Mouse (Mus musculus) liver, adult 2 months (tissue): Measurements from ENCODE around the gene Pld1. TPM values are rescaled to one million over a fixed set of nuclear protein-coding genes. Genes with fewer than 3 reads are reported as not detected.

Source experiments
- DNase-seq: peaks from one replicate; pipeline ENCODE4 v3.0.0-alpha.2; 2011; ENCODE audit warnings: low read depth, low spot score; ENCODE audit errors: extremely low read depth
- H3K27ac ChIP-seq: fragments of 200-500 bp; replicated peaks from 2 replicates; pipeline ENCODE4 v1.5.1; 2012; ENCODE audit warnings: low read depth, mild to moderate bottlenecking, control low read depth, inconsistent platforms, low read length; ENCODE audit not compliant: insufficient read depth
- H3K27me3 ChIP-seq: fragments of 200-500 bp; 2 replicates; pipeline ENCODE4 v1.6.1; 2012; ENCODE audit warnings: mild to moderate bottlenecking, moderate library complexity, low read length, inconsistent platforms; ENCODE audit not compliant: control insufficient read depth, insufficient read depth
- H3K36me3 ChIP-seq: fragments of 200-500 bp; 2 replicates; pipeline ENCODE4 v1.6.1; 2012; ENCODE audit warnings: low read length, inconsistent platforms; ENCODE audit not compliant: control insufficient read depth, insufficient read depth
- H3K4me1 ChIP-seq: fragments of 200-500 bp; 2 replicates; pipeline ENCODE4 v1.6.1; 2011; ENCODE audit warnings: low read length; ENCODE audit not compliant: control insufficient read depth, insufficient read depth
- H3K4me3 ChIP-seq: fragments of 200-500 bp; 2 replicates; pipeline ENCODE4 v1.5.1; 2011; ENCODE audit warnings: low read depth, mild to moderate bottlenecking, control low read depth, low read length, moderate library complexity; ENCODE audit not compliant: insufficient read depth
- H3K79me2 ChIP-seq: fragments of 200-500 bp; 2 replicates; pipeline ENCODE4 v1.6.1; 2012; ENCODE audit warnings: inconsistent platforms, mild to moderate bottlenecking, low read length, moderate library complexity; ENCODE audit not compliant: control insufficient read depth, insufficient read depth
- H3K9ac ChIP-seq: fragments of 200-500 bp; 2 replicates; pipeline ENCODE4 v1.6.1; 2012; ENCODE audit warnings: low read depth, mild to moderate bottlenecking, control low read depth, inconsistent platforms, low read length
- CTCF ChIP-seq: fragments of 200-500 bp; IDR thresholded peaks from 2 replicates; pipeline ENCODE4 v1.5.1; 2011; ENCODE audit warnings: low read depth, low read length, control low read depth
- POLR2A ChIP-seq: fragments of 200-500 bp; IDR thresholded peaks from 2 replicates; pipeline ENCODE4 v1.6.1; 2011; ENCODE audit warnings: low read length, control low read depth; ENCODE audit not compliant: insufficient read depth; ENCODE audit errors: extremely low read depth
- WGBS: fragments of 180-500 bp; shearing (Covaris S2); methylation state at CpG from one replicate; pipeline ENCODE4 v1.1.7; 2018; 5-methylcytosine and 5-hydroxymethylcytosine counted together
- polyA plus RNA-seq: library from polyadenylated mRNA; depleted of rRNA; stranded (reverse); fragments of >200 nt; gene quantifications from 2 replicates; pipeline ENCODE4 v1.2.3, GENCODE M21; 2012; rRNA removed
- total RNA-seq: library from RNA; depleted of rRNA; stranded (reverse); fragments of >200 nt; gene quantifications from 2 replicates; pipeline ENCODE4 v1.2.3, GENCODE M21; 2014; rRNA removed

The Pld1 gene
- total RNA-seq (8.4 and 11.3 TPM in 2 replicates), polyA plus RNA-seq (1.7 and 1.9 TPM in 2 replicates)

DNA sequence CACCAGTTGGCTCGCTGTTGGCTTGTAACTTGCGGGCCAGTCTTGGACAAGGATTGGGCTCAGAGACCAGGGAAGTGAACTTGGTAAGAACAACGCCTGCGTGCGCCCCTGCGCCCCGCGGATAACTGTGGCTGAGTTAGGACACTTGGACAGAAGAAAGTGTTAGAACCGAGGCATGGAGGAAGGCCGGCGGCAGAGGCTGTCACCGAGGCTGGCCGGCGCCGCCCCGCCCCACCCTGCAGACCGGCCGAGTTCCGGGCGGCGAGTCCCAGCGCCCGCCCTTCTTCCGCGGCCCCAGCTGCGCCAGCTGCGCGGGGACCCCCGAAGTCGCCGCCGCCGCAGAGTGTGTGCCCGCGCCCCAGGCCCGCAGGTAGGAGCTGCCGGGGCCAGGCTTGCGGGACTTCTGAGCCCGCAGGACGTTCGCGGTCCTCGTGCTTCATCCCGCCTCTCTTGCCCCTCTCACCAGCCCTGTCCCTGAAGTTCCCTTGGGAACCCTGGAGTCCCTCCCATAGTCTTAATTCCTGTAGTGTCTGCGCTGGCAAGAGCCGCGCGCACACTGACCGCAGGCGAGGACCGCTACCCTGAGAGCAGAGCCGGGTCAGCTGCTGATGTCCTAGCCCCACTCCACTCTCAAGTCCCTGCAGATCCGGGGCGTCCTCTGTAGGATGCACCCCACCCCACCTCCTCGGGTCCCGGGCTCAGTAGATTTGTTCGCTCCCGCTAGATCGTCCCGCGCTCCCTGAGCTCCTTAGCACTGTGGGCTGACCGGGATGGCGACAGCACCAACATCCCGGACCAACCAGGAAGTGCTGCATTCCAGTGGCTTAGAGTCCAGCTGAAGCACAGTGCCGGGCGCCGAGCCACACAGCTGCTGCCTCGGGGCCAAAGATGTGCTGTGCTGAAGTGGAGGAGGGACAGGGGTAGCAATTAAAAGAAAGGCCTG lies at the start of gene Pld1:
TSS of gene Pld1 (plus strand) at position 315 of the 943 bp plus-strand sequence.
- Histone ChIP-seq H3K9ac (peak within 1 kb of the TSS; percentile 78), H3K4me1 (no peaks in the 10 kb centered on the region; the same call in 1 of the 2 replicates), H3K27me3 (no peaks in the 10 kb centered on the region), H3K36me3 (no peaks in the 10 kb centered on the region), H3K79me2 (no peaks in the 10 kb centered on the region), H3K27ac (peak within 1 kb of the TSS; percentile 64), H3K4me3 (peak within 1 kb of the TSS; percentile 92)
- peak; percentile 55 for DNase-seq
- under 1% methylated on average over 68 of the region's 68 CpGs for WGBS
- 0 out of 2 replicates have a peak, but pooled peaks have one; percentile 4 for TF ChIP-seq POLR2A
- no peak for TF ChIP-seq CTCF

DNA sequence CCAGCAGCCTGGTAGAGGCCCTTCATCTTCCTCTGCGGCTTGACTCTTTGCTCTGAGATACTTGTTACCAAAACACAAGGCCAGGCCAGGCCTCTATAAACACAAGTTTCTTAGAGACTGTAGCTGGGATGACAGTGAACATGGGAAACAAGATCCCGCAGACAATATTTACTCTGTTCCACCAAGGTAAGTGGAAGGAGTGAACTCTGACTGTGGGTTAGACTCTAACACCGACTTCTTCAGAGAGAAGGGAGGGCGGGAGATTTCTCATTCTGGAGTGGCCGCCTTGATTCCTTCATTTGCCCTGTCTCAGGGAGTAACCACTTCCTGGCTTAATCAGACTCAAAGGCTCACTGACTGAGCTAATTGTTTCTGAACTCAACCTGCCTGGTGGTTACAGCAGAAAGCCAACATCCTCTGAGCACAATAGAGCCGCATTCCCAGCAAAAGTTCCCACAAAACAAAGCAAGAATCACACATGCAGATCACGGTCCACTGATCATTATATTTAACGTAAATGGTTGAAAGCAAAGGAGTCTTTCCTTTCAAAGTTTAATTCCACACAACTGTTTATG lies 42.1 kb upstream of the Pld1 start, which contains the start of gene Tmem212:
TSS of gene Tmem212 (minus strand) at position 51 of the 575 bp plus-strand sequence.
- no peaks in the 10 kb centered on the region for H3K79me2 ChIP-seq
- H3K27ac ChIP-seq, result no peak within 1 kb of the TSS
- TF ChIP-seq CTCF (no peak), POLR2A (no peak)
- H3K4me1 ChIP-seq, result peaks cover 14% of the 10 kb centered on the region
- no peak within 1 kb of the TSS for H3K4me3 ChIP-seq
- H3K27me3 ChIP-seq, result no peaks in the 10 kb centered on the region
- H3K9ac ChIP-seq, result no peak within 1 kb of the TSS
- no peaks in the 10 kb centered on the region for H3K36me3 ChIP-seq
- 85% methylated on average over 8 of the region's 8 CpGs for WGBS
- DNase-seq, result no peak

DNA sequence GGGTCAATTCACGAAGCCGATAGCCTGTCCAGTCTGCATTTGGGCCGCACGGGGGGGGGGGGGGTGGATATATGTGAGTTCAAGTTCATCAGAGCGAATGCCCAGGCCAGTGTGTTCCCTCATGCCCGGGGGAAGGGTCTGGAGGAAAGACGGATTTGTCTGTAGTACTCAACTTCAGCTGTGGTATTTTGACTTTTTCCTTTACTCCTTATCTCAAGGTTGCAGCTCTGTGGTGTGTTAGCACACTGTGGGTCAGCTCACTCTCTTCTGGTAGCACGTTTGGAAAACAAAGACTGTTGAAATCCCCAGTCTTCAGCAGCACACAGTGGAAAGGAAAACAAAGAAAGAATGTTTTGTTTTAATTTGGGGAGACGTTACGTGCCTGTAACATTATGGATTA lies 40.3 kb upstream of the Pld1 start:
- no peaks in the 10 kb centered on the region for H3K79me2 ChIP-seq
- no peak overlapping the region for H3K9ac ChIP-seq
- H3K36me3 ChIP-seq, result no peaks in the 10 kb centered on the region
- no peak overlapping the region for H3K4me3 ChIP-seq
- no peak for TF ChIP-seq POLR2A
- no peak for TF ChIP-seq CTCF
- H3K4me1 ChIP-seq, result peaks cover 14% of the 10 kb centered on the region
- H3K27me3 ChIP-seq, result no peaks in the 10 kb centered on the region
- WGBS, result 48% methylated on average over 10 of the region's 10 CpGs
- no peak overlapping the region for H3K27ac ChIP-seq
- DNase-seq, result no peak

DNA sequence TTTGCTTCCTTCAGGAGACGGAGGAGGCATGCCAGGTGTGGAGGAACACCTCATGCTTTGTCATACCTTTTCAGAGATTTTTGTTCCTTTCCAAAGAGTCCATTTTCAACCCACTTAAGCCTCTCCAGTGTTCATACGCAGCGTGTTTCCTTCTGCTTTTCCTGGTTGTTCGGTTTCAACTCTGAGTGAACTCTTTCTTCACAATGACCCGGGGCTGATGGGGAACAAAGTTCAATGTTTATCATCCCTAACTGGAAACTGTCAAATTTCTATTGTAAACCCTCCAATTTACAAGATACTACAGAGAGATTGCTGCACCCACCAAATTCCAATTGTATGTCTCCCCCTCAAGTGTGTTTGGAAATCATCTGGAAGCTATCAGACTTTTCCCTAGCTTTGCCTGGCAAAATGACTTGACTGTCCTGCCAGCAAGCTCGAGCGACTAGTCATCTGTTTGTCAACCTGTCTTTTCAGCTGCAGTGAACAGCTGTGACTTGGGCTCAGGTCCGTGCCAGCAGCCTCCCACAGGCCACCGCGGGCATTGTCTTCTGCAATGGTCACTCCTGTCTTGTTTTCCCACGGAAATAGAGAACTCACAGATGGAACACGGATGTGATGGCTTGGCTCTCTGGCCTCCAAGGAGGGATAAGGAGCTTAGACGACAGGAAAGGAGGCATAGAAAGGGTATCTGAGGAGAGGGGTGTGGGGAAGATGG lies 39.3 kb upstream of the Pld1 start:
- peak; percentile 85 for DNase-seq

DNA sequence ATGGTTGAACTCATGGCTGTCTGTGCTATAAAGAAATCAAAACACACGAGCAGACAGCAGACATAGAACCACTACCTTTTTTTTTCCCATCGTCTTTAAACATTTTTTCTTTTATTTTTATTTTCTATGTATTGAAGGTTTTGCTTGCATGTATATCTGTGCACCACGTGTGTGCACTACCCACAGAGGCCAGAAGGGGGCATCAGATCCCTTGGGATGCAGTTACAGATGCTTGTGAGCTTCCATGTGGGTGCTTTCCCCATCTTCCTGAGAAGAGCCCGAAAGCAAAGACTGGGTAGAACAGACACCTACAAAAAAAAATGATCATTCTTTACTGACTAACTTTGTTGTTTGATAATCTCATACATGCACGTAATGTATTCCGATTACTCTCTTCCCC lies 36.6 kb upstream of the Pld1 start:
- no peak for DNase-seq
- TF ChIP-seq CTCF, result peak; percentile 51
- TF ChIP-seq POLR2A, result no peak

More for the DNA sequence above, 39.3 kb upstream of the Pld1 start:
- Histone ChIP-seq H3K36me3 (no peaks in the 10 kb centered on the region), H3K79me2 (no peaks in the 10 kb centered on the region), H3K27me3 (no peaks in the 10 kb centered on the region), H3K4me1 (peaks cover 14% of the 10 kb centered on the region), H3K4me3 (no peak overlapping the region; the same call in 1 of the 2 replicates), H3K27ac (peak overlapping the region; percentile 77), H3K9ac (peak overlapping the region; percentile 38)
- 6% methylated on average over 13 of the region's 13 CpGs for WGBS
- TF ChIP-seq POLR2A, result no peak
- TF ChIP-seq CTCF, result peak; percentile 66

More for the DNA sequence above, 36.6 kb upstream of the Pld1 start:
- H3K4me3 ChIP-seq, result no peak overlapping the region
- H3K27ac ChIP-seq, result no peak overlapping the region
- no peaks in the 10 kb centered on the region for H3K79me2 ChIP-seq
- 95% methylated on average over 6 of the region's 6 CpGs for WGBS
- H3K27me3 ChIP-seq, result no peaks in the 10 kb centered on the region
- H3K9ac ChIP-seq, result no peak overlapping the region
- H3K4me1 ChIP-seq, result peaks cover 25% of the 10 kb centered on the region
- H3K36me3 ChIP-seq, result no peaks in the 10 kb centered on the region
